Mouse (Mus musculus) G1E (cell line): ENCODE results near the gene Coa7.

ENCODE experiments used
- CTCF ChIP-seq: IDR thresholded peaks from 2 replicates; pipeline ENCODE4 v1.5.1; 2012; ENCODE audit warnings: low read depth, low read length, inconsistent platforms, mixed read lengths
- GATA1 ChIP-seq: IDR thresholded peaks from 2 replicates; pipeline ENCODE4 v1.6.1; 2012; ENCODE audit warnings: borderline replicate concordance, low read length, inconsistent platforms, mixed read lengths
- POLR2AphosphoS5 ChIP-seq: IDR thresholded peaks from 2 replicates; pipeline ENCODE4 v1.6.1; 2012; ENCODE audit warnings: low read depth, low read length, inconsistent platforms; ENCODE audit not compliant: insufficient replicate concordance

GRCm38 (mm10) chr4:108300670-108301373 is 27.1 kb upstream of the Coa7 start, which contains the start of gene Zyg11b:
- no peak for TF ChIP-seq CTCF
- TF ChIP-seq GATA1, result no peak
- TF ChIP-seq POLR2AphosphoS5, result no peak
